Mouse (Mus musculus): ENCODE measurements around the gene Bbs10. TPM values are rescaled to one million over a fixed set of nuclear protein-coding genes. Genes with fewer than 3 reads are reported as not detected.

Gene Bbs10
- polyA plus RNA-seq, 1 experiment from 2014 or later: 2.0 TPM

DNA sequence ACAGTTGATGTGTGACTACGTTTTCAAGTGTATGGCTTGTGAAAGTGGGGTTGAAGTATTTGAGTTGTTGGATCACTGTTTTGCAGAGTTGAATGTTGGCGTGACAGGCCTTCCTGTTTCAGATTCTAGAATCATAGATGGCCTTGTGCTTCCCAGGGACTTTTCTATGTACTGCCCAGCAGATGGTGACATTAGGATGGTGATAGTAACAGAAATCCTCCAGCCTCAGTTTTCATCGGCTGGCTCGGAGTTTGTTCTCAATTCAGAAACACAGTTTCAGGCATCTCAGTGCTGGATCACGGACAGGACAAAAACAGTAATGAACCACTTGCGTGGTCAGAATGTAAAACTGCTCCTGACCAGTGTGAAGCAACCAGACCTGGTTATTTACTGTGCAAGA is 1.1 kb downstream of the Bbs10 start:
- no peaks in the 10 kb centered on the region; the same call in 1 of the 2 replicates for H3K36me3 ChIP-seq (replicated peaks; ENCODE audit: insufficient read depth, low read length)
- DNase-seq: no peak
- no peak overlapping the region for H3K4me2 ChIP-seq (ENCODE audit: low read depth, low read length)
- no peak for ATAC-seq
- H3K4me1 ChIP-seq (ENCODE audit: insufficient read depth): peaks cover 17% of the 10 kb centered on the region
- H3K4me3 ChIP-seq (ENCODE audit: low read depth, low read length): no peak overlapping the region
- no peak overlapping the region for H3K9ac ChIP-seq (replicated peaks)
- H3K9me3 ChIP-seq (ENCODE audit: low read length): no peaks in the 10 kb centered on the region
- H3K27ac ChIP-seq (ENCODE audit: low read depth): no peak overlapping the region
- no peak for TF ChIP-seq EP300 (IDR thresholded peaks at IDR 0.05; ENCODE audit: low read depth)
- TF ChIP-seq CTCF (IDR thresholded peaks at IDR 0.05; ENCODE audit: low read depth): peak; percentile 32
- WGBS (ENCODE audit: insufficient replicate concordance): 79% methylated on average over 6 of the region's 6 CpGs
- no peaks in the 10 kb centered on the region for H3K27me3 ChIP-seq (ENCODE audit: insufficient read depth, low read length)

DNA sequence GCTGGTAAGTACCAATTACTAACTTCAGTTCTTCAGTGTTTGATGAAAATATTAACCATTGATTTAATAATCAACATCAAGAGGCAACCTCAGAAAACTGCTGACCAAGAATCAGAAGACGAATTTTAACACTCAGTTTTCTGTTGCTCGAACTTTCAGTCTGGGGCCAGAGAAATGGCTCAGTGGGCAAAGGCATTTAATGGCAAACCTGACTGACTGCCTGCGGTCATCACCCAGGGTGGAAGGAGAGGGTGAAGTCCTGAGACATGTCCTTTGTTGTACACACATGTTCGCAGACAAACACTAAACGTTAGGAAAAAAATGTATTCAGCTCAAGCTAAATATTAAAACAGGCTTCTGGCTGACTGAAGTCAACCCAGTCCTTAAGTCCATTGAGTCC is 2.6 kb downstream of the Bbs10 start:
- no peak for ATAC-seq
- no peaks in the 10 kb centered on the region for H3K36me3 ChIP-seq (replicated peaks; ENCODE audit: insufficient read depth, low read length)
- 83% methylated on average over 5 of the region's 5 CpGs for WGBS (ENCODE audit: insufficient replicate concordance)
- H3K4me3 ChIP-seq (ENCODE audit: low read depth, low read length): no peak overlapping the region
- H3K4me2 ChIP-seq (ENCODE audit: low read depth, low read length): no peak overlapping the region
- no peaks in the 10 kb centered on the region for H3K9me3 ChIP-seq (ENCODE audit: low read length)
- TF ChIP-seq CTCF (IDR thresholded peaks at IDR 0.05; ENCODE audit: low read depth): no peak
- TF ChIP-seq EP300 (IDR thresholded peaks at IDR 0.05; ENCODE audit: low read depth): no peak
- no peak overlapping the region for H3K27ac ChIP-seq (ENCODE audit: low read depth)
- H3K27me3 ChIP-seq (ENCODE audit: insufficient read depth, low read length): no peaks in the 10 kb centered on the region
- DNase-seq: no peak
- peaks cover 17% of the 10 kb centered on the region for H3K4me1 ChIP-seq (ENCODE audit: insufficient read depth)
- H3K9ac ChIP-seq (replicated peaks): no peak overlapping the region

- Histone ChIP-seq H3K9ac (replicated peaks) (no peak overlapping the region), H3K4me1 (ENCODE audit: insufficient read depth) (peaks cover 15% of the 10 kb centered on the region), H3K27ac (ENCODE audit: low read depth) (no peak overlapping the region), H3K4me2 (ENCODE audit: low read depth, low read length) (no peak overlapping the region), H3K27me3 (ENCODE audit: insufficient read depth, low read length) (no peaks in the 10 kb centered on the region), H3K36me3 (replicated peaks; ENCODE audit: insufficient read depth, low read length) (no peaks in the 10 kb centered on the region), H3K9me3 (ENCODE audit: low read length) (no peaks in the 10 kb centered on the region), H3K4me3 (ENCODE audit: low read depth, low read length) (no peak overlapping the region)
- no peak for TF ChIP-seq CTCF (IDR thresholded peaks at IDR 0.05; ENCODE audit: low read depth)
- TF ChIP-seq EP300 (IDR thresholded peaks at IDR 0.05; ENCODE audit: low read depth): no peak
- ATAC-seq: no peak
- no peak for DNase-seq
- WGBS (ENCODE audit: insufficient replicate concordance): 69% methylated on average over 6 of the region's 6 CpGs
These were observed 4.0 kb downstream of the Bbs10 start for GRCm38 (mm10) chr10:111302486-111302885.

DNA sequence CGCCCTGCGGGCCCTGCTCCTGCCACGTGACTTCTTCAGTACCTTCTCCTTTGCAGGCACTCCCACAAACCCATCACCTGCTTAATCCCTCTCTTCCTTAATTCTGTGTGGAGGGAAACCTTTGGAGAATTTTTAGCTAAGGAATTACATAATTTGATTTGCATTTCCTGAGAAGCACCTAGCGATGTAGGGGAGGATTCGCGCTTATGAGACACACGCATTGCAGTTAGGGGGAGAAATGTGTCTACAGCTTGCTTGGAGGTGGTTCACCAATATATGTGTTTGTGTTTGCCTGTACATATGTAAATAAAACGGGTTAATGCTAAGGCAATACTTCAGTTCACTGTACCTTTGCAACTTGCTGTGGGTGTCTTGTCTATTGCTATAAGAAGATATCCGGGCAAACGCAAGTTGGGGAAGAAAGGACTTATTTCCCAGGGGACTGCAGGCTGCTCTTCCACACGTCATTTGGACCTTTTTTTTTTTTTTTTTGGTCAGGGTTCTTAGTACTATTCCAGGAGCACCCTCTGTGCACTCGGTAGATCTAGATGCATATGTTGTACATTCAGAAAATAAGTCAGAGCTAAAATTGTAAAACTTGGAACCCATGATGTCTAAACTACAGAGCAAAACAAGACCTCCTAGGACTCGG is 10.5 kb downstream of the Bbs10 start:
- no peak for DNase-seq
- no peaks in the 10 kb centered on the region for H3K27me3 ChIP-seq (ENCODE audit: insufficient read depth, low read length)
- no peak overlapping the region for H3K4me2 ChIP-seq (ENCODE audit: low read depth, low read length)
- H3K36me3 ChIP-seq (replicated peaks; ENCODE audit: insufficient read depth, low read length): no peaks in the 10 kb centered on the region
- no peaks in the 10 kb centered on the region for H3K9me3 ChIP-seq (ENCODE audit: low read length)
- no peak for ATAC-seq
- no peaks in the 10 kb centered on the region for H3K4me1 ChIP-seq (ENCODE audit: insufficient read depth)
- no peak overlapping the region for H3K9ac ChIP-seq (replicated peaks)
- WGBS (ENCODE audit: insufficient replicate concordance): 85% methylated on average over 13 of the region's 13 CpGs
- no peak overlapping the region for H3K27ac ChIP-seq (ENCODE audit: low read depth)
- no peak overlapping the region for H3K4me3 ChIP-seq (ENCODE audit: low read depth, low read length)
- no peak for TF ChIP-seq CTCF (IDR thresholded peaks at IDR 0.05; ENCODE audit: low read depth)
- TF ChIP-seq EP300 (IDR thresholded peaks at IDR 0.05; ENCODE audit: low read depth): no peak

DNA sequence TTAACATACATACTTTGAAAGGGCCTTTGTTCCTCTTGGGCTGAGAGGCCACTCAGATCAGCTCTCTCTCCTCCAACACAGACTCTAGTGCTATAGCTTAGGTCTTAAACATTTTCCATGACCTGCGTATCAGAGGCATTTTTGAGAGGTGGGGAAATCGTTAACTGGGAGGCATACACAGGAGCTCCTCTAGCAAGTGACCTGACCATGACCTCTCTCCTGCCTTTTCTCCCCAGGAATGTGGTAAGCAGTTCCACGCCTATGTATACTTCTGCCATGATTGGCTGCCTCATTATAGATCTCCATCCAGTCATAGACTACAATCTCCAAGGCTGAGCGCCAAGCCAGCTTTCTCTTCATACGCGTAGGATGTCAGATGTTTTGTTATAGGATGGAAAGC is 14.8 kb downstream of the Bbs10 start:
- H3K9me3 ChIP-seq (ENCODE audit: low read length): no peaks in the 10 kb centered on the region
- H3K27ac ChIP-seq (ENCODE audit: low read depth): no peak overlapping the region
- DNase-seq: no peak
- no peak overlapping the region for H3K4me2 ChIP-seq (ENCODE audit: low read depth, low read length)
- no peak overlapping the region for H3K4me3 ChIP-seq (ENCODE audit: low read depth, low read length)
- WGBS (ENCODE audit: insufficient replicate concordance): 75% methylated on average over 6 of the region's 6 CpGs
- TF ChIP-seq CTCF (IDR thresholded peaks at IDR 0.05; ENCODE audit: low read depth) (no peak), EP300 (IDR thresholded peaks at IDR 0.05; ENCODE audit: low read depth) (no peak)
- H3K9ac ChIP-seq (replicated peaks): no peak overlapping the region
- H3K36me3 ChIP-seq (replicated peaks; ENCODE audit: insufficient read depth, low read length): no peaks in the 10 kb centered on the region
- H3K4me1 ChIP-seq (ENCODE audit: insufficient read depth): no peaks in the 10 kb centered on the region
- no peak for ATAC-seq
- no peaks in the 10 kb centered on the region for H3K27me3 ChIP-seq (ENCODE audit: insufficient read depth, low read length)

DNA sequence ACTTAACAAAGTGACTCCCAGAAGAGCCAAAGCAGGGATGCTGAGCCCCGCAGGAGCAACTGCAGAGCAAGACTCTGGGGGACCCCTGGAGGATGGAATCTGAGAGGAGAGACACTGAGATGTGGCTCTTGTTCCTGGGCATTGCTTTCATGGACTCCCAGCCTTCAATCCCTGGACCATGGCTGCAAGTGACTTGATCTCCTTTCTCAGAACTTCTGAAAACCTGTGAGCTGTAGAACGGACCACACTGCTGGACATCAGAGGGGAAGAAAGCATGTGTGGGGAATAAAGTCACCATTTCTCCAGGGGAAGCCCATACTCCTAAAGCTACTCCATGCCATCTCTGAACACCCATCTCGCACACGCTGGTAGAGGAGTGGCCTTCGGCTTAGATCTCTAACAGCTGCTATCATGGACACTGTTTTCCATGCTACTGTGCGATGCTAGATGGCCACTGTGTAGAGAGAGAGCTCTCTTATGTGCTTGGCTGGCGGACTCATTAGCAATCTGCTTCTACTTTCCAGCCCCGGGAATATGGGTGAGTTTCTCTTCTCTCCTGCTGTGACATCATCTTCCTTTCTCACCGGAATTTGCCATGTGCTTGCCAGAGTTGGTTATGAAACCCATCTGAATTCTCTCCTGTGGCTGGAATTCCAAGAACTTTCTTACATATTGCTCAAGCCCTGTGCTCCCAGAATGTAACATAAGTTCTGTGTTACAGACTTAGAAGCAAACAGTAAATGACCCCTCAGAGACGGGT is 16.3 kb downstream of the Bbs10 start:
- Histone ChIP-seq H3K9ac (replicated peaks) (no peak overlapping the region), H3K36me3 (replicated peaks; ENCODE audit: insufficient read depth, low read length) (no peaks in the 10 kb centered on the region), H3K27me3 (ENCODE audit: insufficient read depth, low read length) (no peaks in the 10 kb centered on the region), H3K9me3 (ENCODE audit: low read length) (no peaks in the 10 kb centered on the region), H3K27ac (ENCODE audit: low read depth) (no peak overlapping the region), H3K4me1 (ENCODE audit: insufficient read depth) (no peaks in the 10 kb centered on the region), H3K4me3 (ENCODE audit: low read depth, low read length) (no peak overlapping the region), H3K4me2 (ENCODE audit: low read depth, low read length) (no peak overlapping the region)
- 73% methylated on average over 10 of the region's 10 CpGs for WGBS (ENCODE audit: insufficient replicate concordance)
- ATAC-seq (no peak), DNase-seq (no peak)
- no peak for TF ChIP-seq EP300 (IDR thresholded peaks at IDR 0.05; ENCODE audit: low read depth)
- no peak for TF ChIP-seq CTCF (IDR thresholded peaks at IDR 0.05; ENCODE audit: low read depth)
